Mouse (Mus musculus) adrenal gland, adult 10 weeks (tissue): ENCODE results near the gene G0s2. TPM values are rescaled to one million over a fixed set of nuclear protein-coding genes. Genes with fewer than 3 reads are reported as not detected.

Source experiments
- polyA plus RNA-seq: library from polyadenylated mRNA; stranded (reverse); fragments of 350-450 nt; fragmentation: Illumina TruSeq; extraction: RNeasy Lipid Tissue Mini Kit (QIAGEN cat#74804); gene quantifications from one replicate; pipeline ENCODE4 v1.2.3, GENCODE M21; 2014; ENCODE audit warnings: low read depth, low replicate concordance

Gene G0s2
- 0.76 TPM for polyA plus RNA-seq

GRCm38 (mm10) chr1:193272916-193273601 lies at the start of gene G0s2:
G0s2 (minus strand) TSS chr1:193273217.

GRCm38 (mm10) chr1:193263955-193264598 lies 8.9 kb downstream of the G0s2 start, which contains the start of gene Hsd11b1:
Hsd11b1 (minus strand) TSS chr1:193264075.

Other genes with a start within 250 kb of the G0s2 start
- 38.0 TPM for gene Syt14, start 237.4 kb downstream of the G0s2 start, polyA plus RNA-seq
- 17.7 TPM for gene Diexf, start 142.9 kb downstream of the G0s2 start, polyA plus RNA-seq
- gene Irf6, start 120.1 kb downstream of the G0s2 start, polyA plus RNA-seq = 0.47 TPM
- 6.5 TPM for gene A130010J15Rik, start 105.2 kb downstream of the G0s2 start, polyA plus RNA-seq
- 2.2 TPM for gene Traf3ip3, start 71.5 kb downstream of the G0s2 start, polyA plus RNA-seq
- not detected for gene Lamb3, start 65.5 kb downstream of the G0s2 start, polyA plus RNA-seq
- gene Hsd11b1, start 9.1 kb downstream of the G0s2 start, polyA plus RNA-seq = 106 TPM
- not detected for gene Camk1g, start 97.1 kb upstream of the G0s2 start, polyA plus RNA-seq